Mouse (Mus musculus): ENCODE measurements around the gene Islr. TPM values are rescaled to one million over a fixed set of nuclear protein-coding genes. Genes with fewer than 3 reads are reported as not detected.

The Islr gene
- total and polyA plus RNA-seq, 2 experiments from 2014 or later = 32.5 to 68.8 TPM

DNA sequence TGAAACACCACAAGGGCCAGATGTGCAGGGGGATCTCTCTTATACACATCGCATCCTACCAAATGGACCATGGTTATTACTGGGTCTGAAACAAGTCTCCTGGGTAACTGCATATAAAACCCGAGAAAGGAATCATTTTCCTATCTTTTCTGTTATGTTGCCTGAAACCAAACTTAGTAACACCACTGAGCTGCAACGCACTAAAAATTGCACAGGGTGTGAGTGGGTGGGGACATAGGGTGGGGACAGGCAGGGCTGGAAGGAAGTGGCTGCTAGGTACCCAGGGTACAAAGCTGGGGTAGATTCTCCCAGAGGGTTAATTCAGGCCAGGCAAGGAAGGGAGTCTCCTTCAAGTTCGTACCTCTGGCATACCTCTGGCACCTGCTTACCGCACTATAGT is 38.6 kb upstream of the Islr start:
- TF ChIP-seq CTCF (IDR thresholded peaks at IDR 0.05) = no peak
- Histone ChIP-seq H3K4me2 (ENCODE audit: low read depth, low read length, poor library complexity, severe bottlenecking) (no peak overlapping the region), H3K4me3 (ENCODE audit: low read depth, low read length) (no peak overlapping the region), H3K4me1 (ENCODE audit: insufficient read depth, low read length) (peaks cover 4% of the 10 kb centered on the region; the same call in 1 of the 2 replicates), H3K27me3 (ENCODE audit: insufficient read depth, low read length) (no peaks in the 10 kb centered on the region), H3K9me3 (ENCODE audit: low read length) (no peaks in the 10 kb centered on the region), H3K9ac (replicated peaks; ENCODE audit: low read length, poor library complexity, severe bottlenecking) (no peak overlapping the region), H3K36me3 (ENCODE audit: insufficient read depth, low read length) (no peaks in the 10 kb centered on the region), H3K27ac (ENCODE audit: low read depth, low read length) (no peak overlapping the region)
- DNase-seq (ENCODE audit: low spot score) = no peak
- ATAC-seq (ENCODE audit: low FRiP score) = no peak
- WGBS = 90% methylated on average over 5 of the region's 5 CpGs

DNA sequence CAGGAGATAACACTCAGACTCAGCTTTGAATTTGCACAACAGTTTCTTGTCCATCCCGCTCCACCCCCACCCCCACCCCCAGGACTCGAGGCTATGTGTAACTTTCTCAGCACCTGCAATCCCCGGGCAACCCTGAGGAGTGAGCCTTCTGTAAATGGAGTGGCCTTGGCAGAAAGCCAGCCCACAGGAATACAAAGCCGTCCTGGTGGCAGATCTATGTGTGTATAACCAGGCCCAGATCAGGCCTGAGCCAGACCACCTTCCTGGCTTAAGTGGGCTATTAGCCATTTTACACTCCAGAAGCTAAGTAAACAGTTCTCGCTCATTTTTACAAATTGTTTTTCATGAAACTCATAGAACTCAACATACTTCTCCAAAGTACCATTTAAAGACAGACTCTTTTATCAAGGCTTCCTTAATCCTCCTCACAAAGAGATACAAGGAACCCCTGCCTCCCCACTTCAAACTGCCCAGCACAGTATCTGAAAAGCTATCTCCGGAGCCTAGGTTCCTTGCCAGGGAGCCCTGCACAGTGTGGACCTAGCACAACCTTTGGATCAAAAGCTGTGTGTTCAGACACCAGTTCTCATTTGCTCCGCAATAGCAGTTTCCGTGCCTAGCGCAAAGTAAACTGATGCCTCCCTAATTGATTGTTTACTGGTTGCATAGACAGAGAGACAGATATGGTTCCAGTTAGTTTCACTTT is 37.8 kb upstream of the Islr start:
- no peaks in the 10 kb centered on the region for H3K27me3 ChIP-seq (ENCODE audit: insufficient read depth, low read length)
- no peaks in the 10 kb centered on the region for H3K9me3 ChIP-seq (ENCODE audit: low read length)
- no peak for ATAC-seq (ENCODE audit: low FRiP score)
- no peaks in the 10 kb centered on the region for H3K36me3 ChIP-seq (ENCODE audit: insufficient read depth, low read length)
- no peak for TF ChIP-seq CTCF (IDR thresholded peaks at IDR 0.05)
- no peak overlapping the region for H3K4me3 ChIP-seq (ENCODE audit: low read depth, low read length)
- WGBS = 44% methylated on average over 9 of the region's 9 CpGs
- H3K27ac ChIP-seq (ENCODE audit: low read depth, low read length) = 0 out of 2 replicates have a peak overlapping the region, but pooled peaks have one; percentile 18
- no peak overlapping the region for H3K9ac ChIP-seq (replicated peaks; ENCODE audit: low read length, poor library complexity, severe bottlenecking)
- DNase-seq (ENCODE audit: low spot score) = peak; percentile 47
- no peaks in the 10 kb centered on the region for H3K4me1 ChIP-seq (ENCODE audit: insufficient read depth, low read length)
- H3K4me2 ChIP-seq (ENCODE audit: low read depth, low read length, poor library complexity, severe bottlenecking) = no peak overlapping the region

DNA sequence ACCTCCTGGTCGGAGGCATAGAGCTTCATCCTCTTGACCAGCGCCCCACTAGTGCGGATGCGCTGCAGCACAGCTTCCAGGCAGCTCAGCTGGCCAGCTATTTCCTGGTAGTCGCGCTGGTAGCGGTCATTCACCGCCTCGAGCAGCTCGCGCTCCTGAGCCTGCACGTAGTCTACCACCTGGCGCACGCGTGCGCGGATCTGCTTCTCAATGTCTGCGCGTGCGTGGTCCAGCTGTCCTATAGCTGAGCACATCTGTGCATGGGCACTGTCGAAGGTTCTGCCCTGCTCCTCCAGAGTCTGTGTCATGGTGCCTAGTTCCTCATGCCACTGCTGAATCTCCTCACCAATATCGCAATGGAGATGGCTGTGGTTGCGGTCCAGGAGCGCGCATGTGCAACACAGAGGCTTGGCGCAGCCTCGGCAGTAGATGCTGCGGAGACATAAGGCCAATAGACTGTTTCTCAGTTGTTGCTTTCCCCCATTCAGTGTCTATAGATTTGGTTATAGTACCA is 30.5 kb upstream of the Islr start:
- DNase-seq (ENCODE audit: low spot score) = no peak
- ATAC-seq (ENCODE audit: low FRiP score) = no peak
- no peak overlapping the region for H3K9ac ChIP-seq (replicated peaks; ENCODE audit: low read length, poor library complexity, severe bottlenecking)
- H3K36me3 ChIP-seq (ENCODE audit: insufficient read depth, low read length) = 0 out of 2 replicates have a peak, but pooled peaks cover 7% of the 10 kb centered on the region
- no peak overlapping the region for H3K4me3 ChIP-seq (ENCODE audit: low read depth, low read length)
- H3K4me1 ChIP-seq (ENCODE audit: insufficient read depth, low read length) = no peaks in the 10 kb centered on the region
- no peaks in the 10 kb centered on the region for H3K27me3 ChIP-seq (ENCODE audit: insufficient read depth, low read length)
- WGBS = 97% methylated on average over 28 of the region's 28 CpGs
- TF ChIP-seq CTCF (IDR thresholded peaks at IDR 0.05) = no peak
- H3K27ac ChIP-seq (ENCODE audit: low read depth, low read length) = no peak overlapping the region
- no peak overlapping the region for H3K4me2 ChIP-seq (ENCODE audit: low read depth, low read length, poor library complexity, severe bottlenecking)
- no peaks in the 10 kb centered on the region for H3K9me3 ChIP-seq (ENCODE audit: low read length)

DNA sequence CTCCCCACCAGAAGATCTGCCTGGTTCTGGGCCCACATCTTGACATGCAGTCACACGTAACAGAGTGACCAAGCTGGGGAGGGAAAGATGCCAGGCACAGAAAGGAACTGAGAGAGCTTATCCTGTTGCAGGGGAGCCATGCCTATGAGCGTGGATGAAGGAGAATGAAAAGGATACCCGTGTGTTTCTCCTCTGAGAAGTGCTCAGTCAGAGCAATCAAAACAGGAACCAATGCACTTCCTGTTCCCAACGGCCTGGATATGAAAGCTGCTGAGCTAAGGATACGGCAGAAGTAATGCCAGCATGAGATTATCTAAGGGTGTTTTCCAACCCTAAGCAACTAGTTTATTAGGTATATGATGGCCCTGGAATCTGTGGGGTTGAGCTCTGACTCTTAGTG is 28.3 kb upstream of the Islr start:
- no peaks in the 10 kb centered on the region for H3K27me3 ChIP-seq (ENCODE audit: insufficient read depth, low read length)
- WGBS = 74% methylated on average over 5 of the region's 5 CpGs
- no peak overlapping the region for H3K4me2 ChIP-seq (ENCODE audit: low read depth, low read length, poor library complexity, severe bottlenecking)
- no peak for ATAC-seq (ENCODE audit: low FRiP score)
- no peak overlapping the region for H3K9ac ChIP-seq (replicated peaks; ENCODE audit: low read length, poor library complexity, severe bottlenecking)
- DNase-seq (ENCODE audit: low spot score) = no peak
- no peaks in the 10 kb centered on the region for H3K9me3 ChIP-seq (ENCODE audit: low read length)
- H3K4me3 ChIP-seq (ENCODE audit: low read depth, low read length) = no peak overlapping the region
- 0 out of 2 replicates have a peak, but pooled peaks cover 7% of the 10 kb centered on the region for H3K36me3 ChIP-seq (ENCODE audit: insufficient read depth, low read length)
- TF ChIP-seq CTCF (IDR thresholded peaks at IDR 0.05) = no peak
- H3K4me1 ChIP-seq (ENCODE audit: insufficient read depth, low read length) = no peaks in the 10 kb centered on the region
- H3K27ac ChIP-seq (ENCODE audit: low read depth, low read length) = no peak overlapping the region

DNA sequence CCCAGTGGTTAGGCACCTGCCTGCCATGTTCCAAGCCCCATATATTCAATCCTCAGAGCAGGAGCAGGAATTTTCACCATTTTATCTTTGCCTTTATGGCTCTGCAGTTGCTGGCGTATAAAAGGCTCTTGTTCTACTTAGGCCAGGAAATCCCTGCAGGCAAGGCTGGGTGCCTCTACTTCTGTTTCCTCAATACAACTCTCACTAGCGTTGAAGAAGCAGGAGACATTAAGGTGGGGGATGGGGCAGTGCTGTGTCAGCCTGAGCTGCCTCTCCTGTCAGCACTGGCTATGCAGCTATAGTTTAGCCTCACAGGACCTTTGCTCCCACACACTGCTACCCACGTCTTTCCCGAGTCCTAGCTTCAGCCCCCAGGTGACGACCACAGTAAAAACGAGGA is 27.6 kb upstream of the Islr start:
- no peak overlapping the region for H3K27ac ChIP-seq (ENCODE audit: low read depth, low read length)

DNA sequence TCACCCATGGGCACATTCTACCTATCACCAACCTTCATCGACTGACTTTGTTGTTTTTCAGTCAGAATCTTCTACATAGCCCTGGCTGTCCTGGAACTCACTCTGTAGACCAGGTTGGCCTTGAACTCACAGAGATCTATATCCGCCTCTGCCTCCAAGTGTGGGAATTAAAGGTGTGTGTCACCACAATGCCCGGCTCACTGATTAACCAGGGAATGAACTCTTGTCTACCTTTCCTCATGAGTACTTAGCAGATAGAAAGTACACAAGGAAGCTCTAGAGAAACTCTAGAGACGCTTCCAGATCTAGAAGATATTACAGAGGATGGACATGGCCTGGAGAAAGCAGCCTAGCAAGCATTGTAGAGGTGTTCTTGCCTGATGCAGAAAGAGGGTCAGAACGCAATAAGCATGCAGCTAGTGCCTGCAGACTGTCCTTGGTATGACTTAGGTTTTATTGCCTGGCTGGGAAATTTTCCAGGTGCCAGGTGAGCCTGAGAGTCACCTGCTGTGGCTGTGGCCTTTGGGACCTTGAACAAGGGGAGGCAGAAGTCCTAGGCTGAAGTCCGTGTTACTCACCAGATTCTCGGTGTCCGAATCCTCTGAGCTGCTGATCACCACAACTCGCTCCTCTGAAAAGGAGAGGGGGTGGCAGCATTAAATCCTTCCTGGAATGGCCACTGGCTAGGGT is 24.8 kb upstream of the Islr start:
- Histone ChIP-seq H3K27me3 (ENCODE audit: insufficient read depth, low read length) (no peaks in the 10 kb centered on the region), H3K9me3 (ENCODE audit: low read length) (no peaks in the 10 kb centered on the region), H3K4me2 (ENCODE audit: low read depth, low read length, poor library complexity, severe bottlenecking) (no peak overlapping the region), H3K36me3 (ENCODE audit: insufficient read depth, low read length) (0 out of 2 replicates have a peak, but pooled peaks cover 5% of the 10 kb centered on the region), H3K27ac (ENCODE audit: low read depth, low read length) (no peak overlapping the region), H3K4me1 (ENCODE audit: insufficient read depth, low read length) (no peaks in the 10 kb centered on the region), H3K4me3 (ENCODE audit: low read depth, low read length) (no peak overlapping the region), H3K9ac (replicated peaks; ENCODE audit: low read length, poor library complexity, severe bottlenecking) (no peak overlapping the region)
- no peak for TF ChIP-seq CTCF (IDR thresholded peaks at IDR 0.05)
- DNase-seq (ENCODE audit: low spot score) (no peak), ATAC-seq (ENCODE audit: low FRiP score) (no peak)
- 95% methylated on average over 9 of the region's 9 CpGs for WGBS

More for the DNA sequence above, 27.6 kb upstream of the Islr start:
- H3K27me3 ChIP-seq (ENCODE audit: insufficient read depth, low read length) = no peaks in the 10 kb centered on the region
- 0 out of 2 replicates have a peak, but pooled peaks cover 7% of the 10 kb centered on the region for H3K36me3 ChIP-seq (ENCODE audit: insufficient read depth, low read length)
- no peaks in the 10 kb centered on the region for H3K9me3 ChIP-seq (ENCODE audit: low read length)
- no peaks in the 10 kb centered on the region for H3K4me1 ChIP-seq (ENCODE audit: insufficient read depth, low read length)
- no peak overlapping the region for H3K4me3 ChIP-seq (ENCODE audit: low read depth, low read length)
- no peak overlapping the region for H3K9ac ChIP-seq (replicated peaks; ENCODE audit: low read length, poor library complexity, severe bottlenecking)
- H3K4me2 ChIP-seq (ENCODE audit: low read depth, low read length, poor library complexity, severe bottlenecking) = no peak overlapping the region
- TF ChIP-seq CTCF (IDR thresholded peaks at IDR 0.05) = no peak
- no peak for DNase-seq (ENCODE audit: low spot score)
- 76% methylated on average over 6 of the region's 6 CpGs for WGBS
- no peak for ATAC-seq (ENCODE audit: low FRiP score)
